Mouse (Mus musculus) left cerebral cortex, postnatal 25 days (tissue): ENCODE measurements at regions not wholly inside any gene's neighbourhood (a gene's known extent, or its start where the extent isn't known, plus 50 kb on each side); places are given as distances from the start of the nearest gene placed in this dataset.

ENCODE experiments used
- DNase-seq, 2 experiments: peaks; one replicate each; pipeline ENCODE4 v3.0.0; 2022; ENCODE audit warnings: low spot score in 2 of 2, mixed read lengths in 1 of 2
- intact Hi-C: fragments of 180-260 bp; cut with DNase I; formaldehyde crosslinking; loops from one replicate; pipeline ENCODE4 v1.15.1; 2025

DNA sequence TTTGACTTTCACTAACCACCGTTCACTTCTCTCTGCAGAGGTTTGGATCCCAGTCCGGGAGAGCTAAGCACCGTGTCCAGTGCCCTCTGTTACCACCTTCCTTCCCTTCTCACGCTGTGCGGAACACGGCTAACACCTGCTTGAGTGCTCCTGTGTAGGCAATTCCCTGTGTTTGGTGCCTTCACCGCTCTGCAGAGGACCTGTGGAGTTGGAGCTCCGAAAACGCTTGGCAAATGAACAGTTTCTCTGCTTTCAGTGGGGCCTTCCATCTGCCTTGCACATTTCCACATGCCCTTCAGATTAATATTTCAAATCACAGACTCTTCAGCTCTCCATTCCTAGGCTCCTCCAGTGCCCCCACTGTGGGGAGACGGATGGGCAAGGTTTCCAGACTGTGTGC, 227.7 kb upstream of the Daam1 start:
- no peak for DNase-seq
- intact Hi-C loops, result no loop called here

DNA sequence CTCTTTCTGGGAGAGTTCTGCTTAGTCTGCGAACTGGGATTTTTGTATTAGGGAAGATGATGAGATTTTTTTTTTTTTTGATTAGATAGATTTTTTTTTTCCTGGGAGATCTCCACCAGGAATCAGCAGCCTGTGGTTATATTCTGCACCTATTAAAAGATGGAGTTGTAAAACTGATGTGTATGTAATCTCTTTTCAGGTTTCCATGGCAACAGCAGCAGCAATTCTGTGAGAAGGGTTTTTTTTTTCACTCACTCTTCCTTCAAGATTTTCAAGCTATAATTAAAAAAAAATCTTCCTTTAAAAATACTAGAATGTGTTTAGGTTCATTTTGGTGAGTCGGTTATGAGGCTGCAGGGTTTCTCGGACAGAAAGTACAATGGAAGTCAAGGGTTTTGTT, 224.5 kb upstream of the Daam1 start:
- intact Hi-C loops, result no loop called here
- peak in 1 of 2 experiments; percentile 23 for DNase-seq

DNA sequence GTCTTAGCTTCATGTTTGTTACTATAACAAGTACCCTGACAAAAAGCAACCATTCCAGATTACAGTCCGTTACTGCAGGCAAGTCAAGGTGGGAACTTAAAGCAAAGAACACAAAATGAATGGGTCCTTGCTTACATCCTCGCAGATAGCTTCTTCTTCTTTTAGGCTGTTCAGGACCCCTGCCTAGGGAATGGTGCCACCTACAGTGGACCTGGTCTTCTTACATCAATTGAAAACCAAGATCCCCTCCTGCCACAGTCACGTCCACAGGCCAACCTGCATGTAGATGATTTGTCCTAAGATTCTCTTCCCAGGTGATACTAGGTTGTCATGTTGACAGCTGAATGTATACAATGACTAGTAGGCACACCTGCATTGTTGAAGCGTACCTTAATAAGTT, 222.9 kb upstream of the Daam1 start:
- DNase-seq, result no peak
- intact Hi-C loops, result no loop called here

DNA sequence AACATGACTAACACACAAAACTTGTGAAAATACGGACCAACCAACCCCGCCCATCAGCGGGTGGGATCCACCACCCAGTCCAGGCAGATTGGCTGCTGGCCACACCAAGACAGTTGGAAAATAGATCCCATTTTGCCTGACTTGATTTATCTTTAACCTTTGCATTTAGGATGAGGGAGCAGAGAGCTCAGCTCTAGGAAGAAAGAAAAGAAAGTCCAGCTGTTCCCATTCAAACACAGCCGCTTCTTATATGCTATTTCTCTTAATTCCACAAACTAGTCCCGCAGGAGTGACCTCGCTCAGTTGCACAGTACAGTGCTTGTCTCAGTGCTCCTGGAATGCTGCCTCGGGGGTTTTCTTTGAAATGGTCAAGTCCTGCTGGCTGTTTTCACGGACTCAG, 217.6 kb upstream of the Daam1 start:
- DNase-seq, result no peak
- intact Hi-C loops, result no loop called here

DNA sequence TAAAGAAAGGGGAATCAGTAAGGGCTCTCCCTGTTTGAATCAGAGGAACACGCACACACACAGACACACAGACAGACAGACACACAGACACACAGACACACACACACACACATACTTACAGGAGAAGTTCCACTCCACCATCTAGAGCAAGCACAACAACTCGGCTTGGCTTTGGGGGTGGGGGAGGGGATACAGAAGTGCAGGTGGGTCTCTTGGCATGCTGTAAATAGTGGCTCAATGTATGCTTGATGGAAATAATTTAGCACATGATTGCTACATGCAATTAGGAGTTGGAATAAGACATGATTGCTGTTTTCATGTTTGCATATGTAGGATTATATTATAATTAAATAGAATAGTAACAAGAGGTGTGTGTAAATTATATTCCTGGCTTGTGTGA, 215.9 kb upstream of the Daam1 start:
- intact Hi-C loops, result no loop called here

DNA sequence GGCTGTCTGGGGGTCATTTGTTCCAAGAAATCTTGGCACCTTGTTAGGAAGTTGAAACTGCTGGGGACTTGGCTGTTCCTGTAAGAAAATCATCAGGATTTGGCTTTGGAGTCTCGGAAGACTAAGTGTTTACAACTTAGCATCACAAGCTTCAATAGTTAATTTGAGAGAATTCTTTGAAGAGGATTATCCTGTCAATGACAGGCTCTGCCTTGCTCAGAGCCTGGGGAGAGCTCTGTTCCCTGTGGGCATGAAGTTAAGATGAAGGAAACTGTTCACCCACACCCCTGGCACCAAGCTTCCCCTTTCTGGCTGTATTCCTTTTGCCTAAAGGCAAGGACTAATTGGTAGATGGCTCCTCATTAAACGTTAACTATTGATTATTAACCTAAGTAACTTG, 215.5 kb upstream of the Daam1 start:
- intact Hi-C loops, result no loop called here
- DNase-seq, result no peak

More for the DNA sequence above, 215.9 kb upstream of the Daam1 start:
- no peak for DNase-seq

DNA sequence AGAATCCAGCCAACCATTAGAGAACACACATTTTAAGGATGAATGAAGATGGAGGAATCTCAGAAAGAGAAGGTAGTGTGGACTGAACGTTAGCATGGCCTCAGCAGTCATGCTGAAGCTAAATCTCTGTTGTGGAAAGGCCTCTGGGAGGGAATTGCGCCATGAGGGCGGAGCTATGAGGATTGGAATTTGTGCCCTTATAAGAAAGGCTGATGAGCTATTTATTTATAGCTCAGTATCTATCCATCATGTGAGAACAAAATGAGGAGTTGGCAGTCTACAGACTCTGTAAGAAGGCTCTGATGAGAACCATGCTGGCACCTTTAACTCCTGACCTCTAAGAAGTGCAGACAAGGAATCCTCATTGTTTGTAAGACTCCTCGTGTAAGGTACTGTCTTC, 214.8 kb upstream of the Daam1 start:
- intact Hi-C loops, result no loop called here
- no peak for DNase-seq

DNA sequence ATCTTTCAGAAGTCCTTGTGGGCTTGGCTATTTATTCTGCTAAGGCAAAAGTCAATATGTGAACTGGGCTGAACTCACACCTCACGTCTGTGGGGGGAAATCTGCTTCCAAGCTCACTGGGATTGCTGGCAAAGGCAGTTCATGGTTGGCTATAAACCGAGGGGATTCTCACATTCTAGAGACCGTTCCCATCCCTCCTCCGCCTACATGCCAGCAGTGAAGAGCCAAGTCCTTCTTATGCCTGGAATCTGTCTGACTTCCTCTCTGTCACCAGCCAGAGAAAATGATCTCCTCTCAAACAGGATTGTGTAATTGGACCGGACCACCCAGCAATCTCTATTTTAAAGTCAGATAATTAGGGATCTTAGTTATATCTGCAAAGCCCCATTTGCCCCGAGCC, 212.4 kb upstream of the Daam1 start:
- DNase-seq, result no peak
- intact Hi-C loops, result no loop called here

DNA sequence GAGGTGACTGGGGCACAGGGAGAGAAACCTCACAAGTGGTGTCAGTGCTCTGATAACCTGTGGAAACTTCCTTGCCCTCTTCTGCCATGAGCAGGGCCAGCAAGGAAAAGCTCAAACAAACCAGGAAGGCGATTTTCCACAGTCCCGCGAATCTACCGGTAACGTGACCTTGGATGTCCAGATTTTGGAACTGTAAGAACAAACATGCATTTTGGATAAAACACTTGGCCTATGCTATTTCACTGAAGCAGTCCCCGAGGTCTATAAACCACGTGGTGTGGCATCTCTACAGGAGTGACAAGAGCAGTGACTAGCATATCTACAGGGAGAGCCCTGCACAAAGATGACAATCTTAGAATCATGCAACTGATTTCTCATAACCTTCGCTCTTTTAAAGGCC, 211.9 kb upstream of the Daam1 start:
- intact Hi-C loops, result no loop called here
- DNase-seq, result no peak

DNA sequence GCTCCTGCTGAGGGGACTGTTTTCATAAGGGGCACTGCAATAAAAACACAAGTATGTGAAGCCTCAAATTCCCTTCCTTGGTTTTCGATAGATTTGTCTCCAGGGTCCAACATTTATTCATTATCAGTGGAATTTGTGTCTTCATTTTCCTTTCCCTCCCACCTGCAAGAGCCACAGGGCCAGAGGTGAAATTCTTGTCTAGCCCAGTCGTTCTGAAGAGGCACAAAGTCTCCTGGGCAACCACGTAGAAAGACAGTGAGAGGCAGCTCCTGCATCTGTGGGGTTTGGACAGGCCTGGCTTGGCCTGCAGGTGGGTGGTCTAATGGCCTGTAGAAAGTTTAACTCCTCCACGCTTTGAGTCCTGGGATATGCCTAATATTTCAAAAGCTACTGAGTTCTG, 211.3 kb upstream of the Daam1 start:
- intact Hi-C loops, result no loop called here

DNA sequence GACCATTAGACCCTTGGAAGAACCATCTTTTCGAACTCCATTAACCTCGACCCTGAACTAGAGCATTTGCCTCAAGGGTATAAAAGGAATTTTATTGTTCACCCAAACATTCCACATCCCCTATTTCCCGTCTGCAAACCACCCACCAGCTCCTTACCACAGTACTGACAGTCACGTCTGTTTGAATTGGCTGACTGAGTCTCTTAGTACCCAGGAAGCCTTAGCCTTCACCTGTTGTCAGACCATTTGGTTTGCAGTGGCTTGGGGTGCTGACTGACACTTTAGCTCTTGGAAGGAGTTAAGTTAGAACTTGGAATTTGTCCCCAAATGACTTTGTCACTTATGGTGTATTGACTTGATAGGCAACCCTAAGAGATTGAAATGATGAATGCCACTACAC, 209.3 kb upstream of the Daam1 start:
- no peak for DNase-seq
- intact Hi-C loops, result no loop called here

More for the DNA sequence above, 211.3 kb upstream of the Daam1 start:
- DNase-seq, result no peak

DNA sequence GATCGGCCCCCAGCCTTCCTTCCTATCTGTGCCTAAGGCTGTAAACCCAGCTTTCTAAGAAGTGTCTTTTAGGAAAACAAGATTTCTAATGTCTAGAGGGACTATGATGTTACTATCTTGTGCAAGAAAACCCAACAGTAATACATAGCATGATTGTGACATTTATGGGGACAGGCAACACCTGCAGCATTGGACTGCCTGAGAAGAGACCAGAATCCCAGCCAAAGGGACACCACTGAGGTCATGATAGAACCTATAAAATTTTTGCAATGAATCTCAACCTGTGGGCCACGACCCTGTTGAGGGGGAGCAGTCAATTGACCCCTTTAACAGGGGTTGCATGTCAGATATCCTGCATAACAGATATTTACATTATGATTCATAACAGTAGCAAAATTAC, 208.1 kb upstream of the Daam1 start:
- intact Hi-C loops, result no loop called here

DNA sequence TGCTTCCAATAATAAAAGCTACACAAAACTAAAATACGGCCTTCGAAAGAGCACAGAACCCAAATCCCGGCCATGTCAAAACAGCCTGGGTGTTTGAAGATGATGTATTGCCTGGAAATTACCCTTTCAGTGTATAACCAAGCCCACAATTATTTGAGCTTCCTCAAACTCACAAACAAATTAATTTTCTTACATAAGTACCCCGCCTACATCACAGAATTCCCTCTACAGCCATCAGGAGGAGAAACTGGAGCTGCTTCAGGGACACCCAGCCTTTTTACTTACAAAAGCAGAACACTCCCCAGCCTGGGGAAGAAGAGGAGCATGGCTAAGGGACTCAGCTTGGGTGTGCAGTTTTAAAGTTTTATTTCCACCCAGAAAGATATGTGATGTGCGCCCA, 207.6 kb upstream of the Daam1 start:
- intact Hi-C loops, result no loop called here
- no peak for DNase-seq

More for the DNA sequence above, 208.1 kb upstream of the Daam1 start:
- DNase-seq, result no peak

DNA sequence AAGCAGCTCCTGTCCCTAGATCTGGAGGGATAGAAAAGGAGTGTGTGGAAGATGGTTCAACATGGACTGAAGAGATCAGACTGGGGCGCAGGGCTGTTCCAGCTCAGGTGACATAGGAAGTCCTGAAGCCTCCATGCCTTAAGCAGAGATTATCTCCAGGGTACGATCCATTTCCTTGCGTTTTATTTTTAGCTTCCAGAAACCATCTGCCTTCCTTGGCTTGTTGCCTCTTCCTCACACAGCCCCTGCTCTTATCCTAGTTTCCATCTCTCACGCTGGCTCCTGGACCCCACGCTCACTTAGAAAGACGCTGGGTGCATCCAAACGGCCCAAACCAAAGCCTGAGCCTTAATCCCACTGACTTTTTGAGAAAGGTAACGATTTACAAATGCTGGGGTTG, 206.8 kb upstream of the Daam1 start:
- intact Hi-C loops, result no loop called here
- DNase-seq, result peak in 1 of 2 experiments; percentile 44

DNA sequence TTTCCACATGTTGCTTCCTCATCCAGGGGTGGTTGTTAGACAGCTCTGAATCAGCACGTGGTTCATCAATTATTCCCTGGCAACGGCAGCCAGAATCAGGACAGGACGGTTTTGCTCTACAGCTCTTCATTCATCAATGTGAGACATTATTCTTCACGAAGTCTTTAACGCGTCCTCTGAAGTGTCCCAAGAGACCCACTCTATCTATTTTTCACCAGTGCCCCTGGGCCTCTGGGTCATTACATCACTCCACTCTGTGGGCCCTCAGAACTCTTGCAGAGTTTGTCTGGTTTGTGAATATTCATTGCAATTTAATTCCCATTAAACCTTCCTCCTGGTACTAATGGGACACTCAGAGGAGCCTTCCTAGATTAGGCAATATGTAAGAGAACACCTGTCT, 206.2 kb upstream of the Daam1 start:
- intact Hi-C loops, result no loop called here
- DNase-seq, result no peak

DNA sequence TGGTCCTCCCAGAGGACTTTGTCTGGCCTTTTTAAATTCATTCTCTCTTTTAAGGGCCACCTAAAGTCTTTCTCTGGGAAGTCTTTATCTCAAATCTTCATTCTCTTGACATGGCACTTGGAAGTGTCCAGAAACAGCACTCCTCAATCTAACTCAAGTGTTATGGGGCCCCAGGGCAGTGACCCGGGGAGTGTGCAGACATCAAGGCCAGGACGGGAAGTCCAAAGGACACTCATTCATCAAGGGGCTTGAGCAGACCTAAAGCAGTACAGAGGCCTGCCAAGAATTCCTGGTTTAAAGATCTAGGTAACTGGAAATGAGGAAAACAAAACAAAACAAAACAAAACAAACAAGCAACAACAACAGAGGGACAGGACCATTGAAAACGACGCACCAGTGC, 205.8 kb upstream of the Daam1 start:
- intact Hi-C loops, result no loop called here
- DNase-seq, result no peak

DNA sequence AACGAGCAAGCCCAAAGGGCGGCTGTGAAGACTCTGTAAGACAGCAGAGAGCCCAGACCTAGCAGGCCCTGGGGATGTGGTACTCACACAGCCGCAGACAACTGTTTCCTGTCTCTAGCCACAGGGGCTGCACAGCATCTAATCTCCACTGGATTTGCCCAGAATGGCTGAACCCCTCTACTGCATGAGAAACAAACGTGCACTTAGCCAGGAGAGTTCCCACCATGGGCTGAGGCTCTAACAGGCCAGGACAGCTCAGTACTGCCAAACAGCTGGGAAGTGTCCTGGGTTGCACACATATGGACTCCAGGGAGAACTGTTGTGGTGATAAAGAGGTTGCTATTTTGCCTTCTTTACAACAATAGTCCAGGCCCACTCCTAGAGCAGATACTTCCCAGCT, 204.1 kb upstream of the Daam1 start:
- intact Hi-C loops, result no loop called here

DNA sequence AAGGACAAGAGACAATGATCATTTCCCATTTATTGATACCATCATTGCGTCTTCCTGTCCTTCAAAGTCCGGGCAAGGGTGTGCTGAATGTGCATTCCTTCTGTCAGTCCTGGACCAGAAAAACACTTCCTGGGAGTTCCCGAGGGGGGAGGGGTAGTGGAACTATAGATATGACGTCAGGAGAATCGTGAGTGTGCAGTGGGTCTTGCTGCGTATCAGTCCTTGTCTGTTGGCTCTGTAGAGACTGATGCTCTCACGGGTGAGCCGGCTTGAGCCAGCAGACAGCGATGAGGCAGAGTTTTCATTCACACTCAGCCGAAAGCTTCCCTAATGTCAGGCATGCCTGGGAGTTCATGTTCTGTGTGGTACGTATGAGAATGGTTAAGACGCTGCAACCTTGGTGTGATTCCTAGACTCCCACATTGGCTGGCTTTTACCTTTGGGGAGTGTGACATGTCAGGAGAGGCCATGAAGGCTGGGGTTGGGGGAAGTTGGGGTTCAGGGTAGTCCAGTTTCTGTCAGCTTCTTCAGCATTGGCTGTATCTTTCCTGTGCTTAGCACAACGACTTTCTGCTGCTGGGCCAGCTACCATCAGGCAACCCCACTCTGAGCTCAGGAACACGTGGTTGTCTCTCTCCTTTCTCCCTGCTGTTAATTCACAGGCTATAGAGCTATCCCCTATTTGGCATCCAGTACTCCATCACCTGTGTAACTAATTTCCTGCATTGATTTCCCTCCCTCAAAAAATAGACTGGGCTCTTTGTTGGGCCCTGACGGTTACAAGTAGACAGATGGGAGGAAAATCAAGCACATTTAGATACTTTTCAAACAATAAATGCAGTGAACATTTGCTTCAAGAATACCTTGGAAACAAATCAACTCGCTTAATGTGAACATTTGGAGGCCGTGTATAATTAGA, 203.2 kb upstream of the Daam1 start:
- no peak for DNase-seq
- intact Hi-C loops, result no loop called here

More for the DNA sequence above, 204.1 kb upstream of the Daam1 start:
- no peak for DNase-seq

DNA sequence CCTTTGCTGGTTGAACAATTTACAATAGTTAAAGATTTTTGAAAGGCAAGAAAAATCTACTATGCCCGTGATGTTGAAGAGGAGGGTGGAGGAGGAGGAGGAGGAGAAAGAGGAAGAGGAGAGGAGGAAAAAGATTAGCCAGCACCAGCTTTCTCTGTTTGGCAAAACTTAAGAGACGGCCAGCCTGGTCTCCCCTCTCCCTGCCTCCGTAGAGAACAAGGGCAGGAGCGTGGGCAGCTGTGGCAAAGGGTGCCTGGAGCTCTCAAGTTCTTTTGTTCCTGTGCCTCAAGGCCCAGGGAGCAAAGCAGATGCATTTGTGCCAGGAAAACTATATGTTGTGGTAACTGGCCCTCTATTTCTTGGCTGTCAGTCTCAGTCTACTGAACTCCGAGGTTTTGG, 202.5 kb upstream of the Daam1 start:
- DNase-seq, result no peak
- intact Hi-C loops, result no loop called here

DNA sequence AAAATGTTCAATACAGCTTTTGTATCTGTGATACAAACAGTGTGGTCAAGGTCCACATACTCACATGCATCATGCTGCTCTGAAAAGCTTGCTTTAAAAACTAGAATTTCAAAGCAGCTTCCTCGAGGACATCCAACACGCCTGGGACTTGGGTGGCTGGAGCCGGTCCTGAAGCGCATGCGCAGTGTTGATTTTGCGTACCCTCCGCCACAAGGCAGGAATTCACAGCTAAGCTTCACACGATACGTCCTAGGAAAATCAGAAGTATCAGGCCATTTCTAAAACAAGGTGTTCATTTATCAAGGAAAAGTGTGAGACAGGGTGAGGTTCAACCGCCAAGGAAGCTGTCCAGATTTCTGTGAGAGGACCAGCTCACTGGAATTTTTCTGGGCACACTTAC, 202.1 kb upstream of the Daam1 start:
- intact Hi-C loops, result no loop called here
- DNase-seq, result no peak

DNA sequence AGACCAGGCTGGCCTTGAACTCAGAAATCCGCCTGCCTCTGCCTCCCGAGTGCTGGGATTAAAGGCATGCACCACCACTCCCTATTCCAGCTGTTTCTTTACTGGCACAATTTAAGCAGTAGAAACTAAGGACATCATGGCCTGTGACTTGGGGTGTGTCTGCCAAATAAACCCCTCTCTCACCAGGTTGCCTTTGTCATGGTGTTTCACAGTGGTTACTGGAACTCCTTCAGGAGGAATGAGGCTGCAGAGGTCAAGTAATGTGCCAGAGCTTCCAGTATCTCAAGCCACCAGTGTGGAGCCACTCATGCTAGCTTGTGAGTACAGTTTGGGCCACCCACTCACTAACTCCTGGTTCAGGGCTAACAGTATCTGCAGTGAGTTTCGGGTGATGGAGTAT, 200.5 kb upstream of the Daam1 start:
- intact Hi-C loops, result no loop called here
- DNase-seq, result no peak

DNA sequence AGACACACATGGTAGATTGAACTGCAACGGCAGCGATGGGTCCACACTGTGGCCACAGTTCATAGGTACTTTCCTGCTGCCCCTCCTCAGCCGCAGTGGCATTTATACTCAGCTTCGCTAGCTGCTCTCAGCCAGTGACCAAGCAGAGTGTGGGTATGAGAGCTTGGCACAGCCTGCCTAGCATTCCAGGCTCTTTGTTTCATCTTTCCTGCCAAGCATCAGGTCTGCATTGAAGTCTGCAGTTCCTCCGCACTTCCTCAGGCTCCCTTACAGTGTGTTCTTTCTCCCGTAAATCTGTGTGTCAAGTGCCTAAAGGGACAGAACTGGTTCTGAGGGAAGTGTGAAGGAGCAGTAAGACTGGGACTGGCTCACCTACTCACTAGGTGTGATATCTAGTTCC, 194.6 kb upstream of the Daam1 start:
- intact Hi-C loops, result no loop called here
- peak in 1 of 2 experiments; percentile 20 for DNase-seq
